Mouse (Mus musculus) C2C12 (cell line): ENCODE measurements around the gene Inpp5a.

Experiments
- CEBPB ChIP-seq: IDR thresholded peaks from one replicate; pipeline ENCODE4 v1.6.1; 2011; ENCODE audit warnings: low read depth, mild to moderate bottlenecking, control low read depth, moderate library complexity
- CTCF ChIP-seq: IDR thresholded peaks from one replicate; pipeline ENCODE4 v1.5.1; 2011; ENCODE audit not compliant: control insufficient read depth, insufficient read depth, insufficient read length
- FOSL1 ChIP-seq: IDR thresholded peaks from one replicate; pipeline ENCODE4 v1.8.0; 2011; ENCODE audit warnings: mild to moderate bottlenecking, low read length; ENCODE audit not compliant: poor library complexity, insufficient read depth, severe bottlenecking
- MAX ChIP-seq: IDR thresholded peaks from one replicate; pipeline ENCODE4 v1.6.1; 2011; ENCODE audit warnings: mild to moderate bottlenecking, control low read depth
- MYOD1 ChIP-seq: IDR thresholded peaks from one replicate; pipeline ENCODE4 v1.6.1; 2011; ENCODE audit warnings: low read depth; ENCODE audit not compliant: control insufficient read depth, insufficient read length
- MYOG ChIP-seq: IDR thresholded peaks from one replicate; pipeline ENCODE4 v1.6.1; 2011; ENCODE audit not compliant: control insufficient read depth, insufficient read length; ENCODE audit errors: extremely low read depth
- USF1 ChIP-seq: IDR thresholded peaks from one replicate; pipeline ENCODE4 v1.6.1; 2011; ENCODE audit warnings: low read depth, mild to moderate bottlenecking, control low read depth, moderate library complexity

DNA sequence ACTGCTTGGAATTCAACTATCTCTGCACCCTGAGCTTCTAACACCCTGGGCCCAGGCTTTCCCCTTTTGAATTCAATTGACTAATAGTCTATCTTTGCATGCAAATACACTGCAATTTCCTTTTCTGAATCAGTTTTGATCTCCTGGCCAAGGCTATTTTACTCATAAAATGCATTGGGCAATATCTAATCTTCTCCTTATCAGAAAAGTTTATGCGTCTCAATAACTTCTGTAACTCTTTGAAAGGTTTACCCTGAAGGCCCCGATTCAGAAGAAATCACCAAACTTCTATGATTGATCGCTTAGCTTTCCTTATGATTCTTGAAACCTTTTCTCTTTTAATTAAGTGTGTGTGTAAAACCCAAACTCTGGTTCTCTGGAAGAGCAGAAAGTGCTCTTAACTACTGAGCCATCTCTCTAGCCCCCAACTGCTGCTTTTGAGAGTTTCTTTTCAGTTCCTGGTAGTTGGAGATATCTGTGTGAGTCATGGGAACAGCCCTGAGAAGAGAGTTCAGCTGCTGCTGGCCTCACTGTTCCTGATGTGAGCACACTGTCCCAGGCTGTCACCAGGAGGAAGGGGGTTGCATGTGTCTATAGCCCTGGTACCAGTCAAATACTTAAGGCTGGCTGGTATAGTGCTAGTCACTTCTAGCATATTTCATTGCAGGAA, 27.9 kb upstream of the Inpp5a start:
- TF ChIP-seq MYOD1 (no peak), CTCF (no peak), CEBPB (no peak), MAX (no peak), MYOG (no peak), USF1 (no peak), FOSL1 (no peak)
